Mouse (Mus musculus) G1E (cell line): Measurements from ENCODE around the gene Hexa. TPM values are rescaled to one million over a fixed set of nuclear protein-coding genes. Genes with fewer than 3 reads are reported as not detected.

Experiments used
- ATAC-seq: 2 replicates; pipeline ENCODE4 v1.8.0; 2016; ENCODE audit warnings: mild to moderate bottlenecking; ENCODE audit not compliant: insufficient number of reproducible peaks, poor library complexity, low FRiP score, severe bottlenecking; ENCODE audit errors: extremely low read depth
- DNase-seq: peaks from one replicate; pipeline ENCODE4 v3.0.0; 2012; ENCODE audit warnings: low spot score
- H3K27me3 ChIP-seq: 2 replicates; pipeline ENCODE4 v1.6.1; 2012; ENCODE audit warnings: mild to moderate bottlenecking, low read length, inconsistent platforms; ENCODE audit not compliant: insufficient read depth
- H3K36me3 ChIP-seq: replicated peaks from 2 replicates; pipeline ENCODE3; 2012; ENCODE audit warnings: mild to moderate bottlenecking, inconsistent platforms
- H3K4me1 ChIP-seq: 2 replicates; pipeline ENCODE4 v1.6.1; 2012; ENCODE audit warnings: low read depth, low read length, inconsistent platforms, mixed read lengths; ENCODE audit not compliant: insufficient read depth
- H3K4me3 ChIP-seq: 2 replicates; pipeline ENCODE4 v1.5.1; 2012; ENCODE audit warnings: low read depth, mild to moderate bottlenecking, inconsistent platforms, low read length, moderate library complexity, mixed read lengths
- H3K9me3 ChIP-seq: replicated peaks from 2 replicates; pipeline ENCODE4 v1.6.1; 2012; ENCODE audit warnings: inconsistent platforms
- CTCF ChIP-seq: IDR thresholded peaks from 2 replicates; pipeline ENCODE4 v1.5.1; 2012; ENCODE audit warnings: low read depth, low read length, inconsistent platforms, mixed read lengths
- GATA1 ChIP-seq: IDR thresholded peaks from 2 replicates; pipeline ENCODE4 v1.6.1; 2012; ENCODE audit warnings: borderline replicate concordance, low read length, inconsistent platforms, mixed read lengths
- GATA2 ChIP-seq: IDR thresholded peaks from 2 replicates; pipeline ENCODE4 v1.6.1; 2012; ENCODE audit warnings: low read depth, low read length, inconsistent platforms, borderline replicate concordance
- POLR2AphosphoS5 ChIP-seq: IDR thresholded peaks from 2 replicates; pipeline ENCODE4 v1.6.1; 2012; ENCODE audit warnings: low read depth, low read length, inconsistent platforms; ENCODE audit not compliant: insufficient replicate concordance
- TAL1 ChIP-seq: conservative IDR thresholded peaks from 2 replicates; pipeline ENCODE4 v1.6.1; 2012; ENCODE audit warnings: low read depth, low read length, inconsistent platforms, mixed read lengths
- polyA plus RNA-seq: library from polyadenylated mRNA; stranded (reverse); fragments of >175 nt; gene quantifications from 2 replicates; pipeline ENCODE4 v1.2.3, GENCODE M21; 2012
- total RNA-seq, 2 experiments: library from RNA; stranded (forward) in 1 of 2; stranded (reverse) in 1 of 2; fragments of 200-1000 nt in 1 of 2; fragments of >200 nt in 1 of 2; fragmentation: Nextera tagmentation in 1 of 2; gene quantifications; 2 replicates each; pipeline ENCODE4 v1.2.3; 2014 to 2017

Hexa gene
- total and polyA plus RNA-seq, 3 experiments = 0.04 to 0.55 TPM; not detected in 1

DNA sequence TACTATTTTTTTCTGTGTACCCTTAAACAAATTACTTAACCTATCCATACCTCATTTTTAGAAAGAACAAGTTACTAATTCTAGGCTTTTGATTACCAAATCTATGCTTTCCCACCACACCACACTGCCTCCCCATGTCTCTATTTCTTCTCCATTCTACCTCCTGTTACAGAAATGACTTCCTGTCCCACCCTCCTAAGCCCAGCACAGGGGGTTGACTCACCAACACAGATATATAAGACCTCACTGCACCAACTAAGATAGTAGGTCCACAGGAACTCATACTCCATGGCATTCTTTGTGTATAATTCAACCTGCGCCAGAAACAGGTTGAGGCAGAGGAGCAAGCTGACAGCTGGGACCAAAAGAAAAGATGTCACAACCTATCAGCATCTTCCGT is 19.9 kb upstream of the Hexa start:
- H3K4me3 ChIP-seq = no peak overlapping the region
- peaks cover 19% of the 10 kb centered on the region for H3K27me3 ChIP-seq
- H3K36me3 ChIP-seq = no peaks in the 10 kb centered on the region
- DNase-seq = no peak
- no peaks in the 10 kb centered on the region for H3K9me3 ChIP-seq
- no peak for TF ChIP-seq TAL1
- no peak for TF ChIP-seq GATA1
- TF ChIP-seq GATA2 = no peak
- TF ChIP-seq CTCF = no peak
- no peak for TF ChIP-seq POLR2AphosphoS5
- peaks cover 6% of the 10 kb centered on the region; the same call in 1 of the 2 replicates for H3K4me1 ChIP-seq
- no peak for ATAC-seq

DNA sequence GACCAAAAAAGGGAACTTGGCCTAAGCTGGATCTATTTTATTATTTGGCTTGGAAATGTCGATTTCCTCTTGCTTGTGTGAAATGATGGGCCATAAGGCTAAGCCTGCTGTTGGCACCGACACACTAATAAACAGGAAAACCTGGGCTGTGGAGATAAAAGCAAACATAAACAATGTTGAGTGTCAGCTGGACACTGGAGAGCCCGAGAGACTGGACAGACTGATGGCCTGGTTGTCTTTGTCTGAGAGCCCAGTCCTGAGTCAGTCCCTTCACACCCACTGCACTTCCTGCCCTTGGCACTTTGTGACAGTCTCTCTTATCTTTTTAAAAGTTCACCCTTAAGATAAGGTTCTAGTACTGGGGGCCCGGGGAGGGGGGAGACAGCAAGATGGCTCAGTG is 16.4 kb upstream of the Hexa start:
- no peaks in the 10 kb centered on the region for H3K36me3 ChIP-seq
- TF ChIP-seq TAL1 = no peak
- no peak for TF ChIP-seq GATA2
- TF ChIP-seq GATA1 = no peak
- TF ChIP-seq CTCF = no peak
- H3K9me3 ChIP-seq = no peaks in the 10 kb centered on the region
- H3K27me3 ChIP-seq = peaks cover 19% of the 10 kb centered on the region
- ATAC-seq (0 out of 2 replicates have a peak, but pooled peaks have one; percentile 34), DNase-seq (no peak)
- H3K4me1 ChIP-seq = peaks cover 6% of the 10 kb centered on the region; the same call in 1 of the 2 replicates
- H3K4me3 ChIP-seq = no peak overlapping the region

DNA sequence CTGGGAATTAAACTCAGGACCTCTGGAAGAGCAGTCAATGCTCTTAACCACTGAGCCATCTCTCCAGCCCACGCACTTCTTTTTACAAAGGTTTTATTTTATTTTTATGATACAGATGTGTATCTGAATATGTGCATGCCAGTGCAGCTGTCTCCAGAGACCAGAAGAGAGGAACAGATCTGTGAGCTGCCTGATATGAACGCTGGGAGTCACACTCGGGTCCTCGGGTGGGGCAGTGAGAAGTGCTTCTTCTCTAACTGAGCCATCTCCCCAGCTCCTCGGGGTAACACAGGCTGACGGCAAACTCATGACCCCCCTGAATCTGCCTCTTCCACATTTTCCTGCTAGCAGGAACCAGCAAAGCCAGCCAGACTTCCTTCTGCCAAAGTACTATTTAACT is 12.6 kb upstream of the Hexa start:
- Histone ChIP-seq H3K4me1 (peaks cover 6% of the 10 kb centered on the region; the same call in 1 of the 2 replicates), H3K36me3 (no peaks in the 10 kb centered on the region), H3K27me3 (peaks cover 28% of the 10 kb centered on the region), H3K9me3 (no peaks in the 10 kb centered on the region), H3K4me3 (no peak overlapping the region)
- no peak for TF ChIP-seq POLR2AphosphoS5
- no peak for TF ChIP-seq TAL1
- TF ChIP-seq GATA2 = no peak
- TF ChIP-seq CTCF = no peak
- no peak for TF ChIP-seq GATA1
- DNase-seq (no peak), ATAC-seq (no peak)

DNA sequence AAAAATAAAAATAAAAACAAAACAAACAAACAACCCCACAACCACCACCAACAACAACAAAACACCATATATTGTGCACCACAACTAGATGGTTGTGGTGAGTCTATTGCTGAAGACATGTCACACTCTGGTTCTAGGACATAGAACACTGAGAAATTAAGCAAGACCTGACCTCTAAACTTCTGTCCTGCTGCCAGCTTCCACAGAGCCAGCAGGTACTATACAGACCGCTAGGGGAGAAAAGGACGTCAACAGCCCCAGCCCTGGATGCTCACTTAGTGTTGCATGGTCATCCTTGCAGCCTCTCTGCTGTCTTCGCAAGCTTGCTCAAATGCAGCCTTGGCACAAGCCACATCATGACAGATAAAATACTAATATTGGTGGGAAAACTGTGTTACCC is 11.8 kb upstream of the Hexa start:
- H3K27me3 ChIP-seq = peaks cover 30% of the 10 kb centered on the region
- ATAC-seq (no peak), DNase-seq (no peak)
- peaks cover 6% of the 10 kb centered on the region; the same call in 1 of the 2 replicates for H3K4me1 ChIP-seq
- TF ChIP-seq GATA1 = no peak
- TF ChIP-seq GATA2 = no peak
- TF ChIP-seq CTCF = no peak
- TF ChIP-seq TAL1 = no peak
- no peak for TF ChIP-seq POLR2AphosphoS5
- H3K36me3 ChIP-seq = no peaks in the 10 kb centered on the region
- H3K9me3 ChIP-seq = no peaks in the 10 kb centered on the region
- no peak overlapping the region for H3K4me3 ChIP-seq

DNA sequence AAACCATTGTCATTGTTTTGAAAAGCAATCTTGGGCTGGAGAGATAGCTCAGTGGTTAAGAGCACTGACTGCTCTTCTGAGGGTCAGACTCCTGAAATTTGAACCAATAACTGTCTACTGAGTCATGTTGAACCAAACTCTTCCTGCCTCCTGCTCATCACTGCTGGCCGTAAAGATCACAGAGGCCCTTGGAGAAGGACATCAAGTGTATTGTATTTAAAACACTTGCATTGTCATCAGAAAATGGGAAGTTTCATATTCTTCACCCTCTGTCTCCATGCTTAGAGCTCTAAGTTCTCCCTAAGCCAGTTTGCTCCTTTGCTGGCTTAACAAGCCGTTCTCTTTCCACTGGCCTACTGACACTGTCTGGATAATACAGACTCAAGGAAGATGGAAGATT is 11.1 kb upstream of the Hexa start:
- no peak for DNase-seq
- Histone ChIP-seq H3K4me3 (no peak overlapping the region), H3K27me3 (peaks cover 33% of the 10 kb centered on the region), H3K36me3 (no peaks in the 10 kb centered on the region), H3K9me3 (no peaks in the 10 kb centered on the region), H3K4me1 (no peaks in the 10 kb centered on the region)
- TF ChIP-seq POLR2AphosphoS5 (no peak), TAL1 (no peak), GATA2 (no peak), CTCF (no peak)
- ATAC-seq = no peak

DNA sequence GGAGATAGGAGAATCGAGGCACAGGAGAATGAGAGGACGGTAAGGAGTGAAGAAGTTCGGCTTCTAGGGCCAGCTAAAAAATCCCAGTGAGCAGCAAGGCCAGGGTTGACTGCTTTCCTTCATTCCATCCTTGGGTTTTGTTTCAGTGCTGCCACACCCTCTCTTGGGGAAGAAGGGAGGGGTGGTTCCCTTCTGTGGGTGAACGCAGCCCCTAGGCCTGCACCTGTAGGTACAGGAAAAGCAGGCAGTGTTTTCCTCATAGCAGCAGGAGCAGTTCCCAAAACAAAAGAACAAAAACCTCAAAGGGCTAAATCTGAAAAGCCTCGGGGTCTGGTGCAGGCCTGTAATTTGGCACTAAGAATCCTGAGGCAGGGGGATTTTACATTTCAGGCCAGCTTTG is 7.7 kb upstream of the Hexa start:
- no peaks in the 10 kb centered on the region for H3K4me1 ChIP-seq
- H3K9me3 ChIP-seq = no peaks in the 10 kb centered on the region
- no peak for DNase-seq
- no peak overlapping the region for H3K4me3 ChIP-seq
- no peak for ATAC-seq
- H3K36me3 ChIP-seq = no peaks in the 10 kb centered on the region
- no peak for TF ChIP-seq CTCF
- no peak for TF ChIP-seq GATA2
- no peak for TF ChIP-seq GATA1
- no peak for TF ChIP-seq TAL1
- no peak for TF ChIP-seq POLR2AphosphoS5
- H3K27me3 ChIP-seq = peaks cover 31% of the 10 kb centered on the region

DNA sequence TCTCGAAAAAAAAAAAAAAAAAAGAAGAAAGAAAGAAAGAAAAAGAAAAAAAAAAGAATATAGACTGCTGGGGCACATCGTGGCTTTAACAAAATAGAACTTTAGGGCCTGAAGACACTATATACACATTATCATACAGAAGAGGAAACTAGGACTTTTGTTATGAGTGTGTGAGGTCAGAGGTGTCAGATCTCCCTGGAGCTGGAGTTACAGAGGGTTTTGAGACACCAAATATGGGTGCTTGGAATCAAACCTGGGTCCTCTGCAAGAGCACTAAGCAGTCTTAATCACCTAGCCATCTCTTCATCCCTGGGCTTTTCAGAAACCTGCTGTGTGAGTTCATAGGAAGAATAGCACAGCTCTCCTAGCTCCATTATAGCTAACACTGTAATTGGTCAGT is 5.9 kb upstream of the Hexa start:
- no peaks in the 10 kb centered on the region for H3K9me3 ChIP-seq
- no peak for ATAC-seq
- no peak for TF ChIP-seq CTCF
- no peak for TF ChIP-seq TAL1
- TF ChIP-seq GATA2 = no peak
- no peak for TF ChIP-seq GATA1
- no peak for TF ChIP-seq POLR2AphosphoS5

More for the DNA sequence above, 5.9 kb upstream of the Hexa start:
- H3K27me3 ChIP-seq = peaks cover 34% of the 10 kb centered on the region
- no peak overlapping the region for H3K4me3 ChIP-seq
- H3K36me3 ChIP-seq = no peaks in the 10 kb centered on the region
- H3K4me1 ChIP-seq = no peaks in the 10 kb centered on the region; the same call in 1 of the 2 replicates
- DNase-seq = no peak
